Mouse (Mus musculus): ENCODE data around the gene Ramp1. TPM values are rescaled to one million over a fixed set of nuclear protein-coding genes. Genes with fewer than 3 reads are reported as not detected.

The Ramp1 gene
- polyA plus RNA-seq, 1 experiment = 23.5 TPM

- Histone ChIP-seq H3K27ac (ENCODE audit: insufficient read depth, low read depth, low read length) (peak overlapping the region; percentile 1; the same call in 1 of the 2 replicates), H3K4me3 (ENCODE audit: low read depth, low read length) (no peak overlapping the region), H3K27me3 (ENCODE audit: control insufficient read depth, insufficient read depth, low read length) (no peaks in the 10 kb centered on the region), H3K4me1 (ENCODE audit: control insufficient read depth, insufficient read depth, insufficient read length, low read length) (no peaks in the 10 kb centered on the region), H3K36me3 (ENCODE audit: control insufficient read depth, insufficient read depth, low read length) (no peaks in the 10 kb centered on the region)
- TF ChIP-seq POLR2A (IDR thresholded peaks at IDR 0.05; ENCODE audit: low read depth, low read length) = no peak
- no peak for TF ChIP-seq CTCF (IDR thresholded peaks at IDR 0.05; ENCODE audit: extremely low read depth, insufficient read length, insufficient replicate concordance, low read depth, low read length)
- WGBS = 51% methylated on average over 10 of the region's 10 CpGs
Observed at GRCm38 (mm10) chr1:91216504-91217267, 37.1 kb downstream of the Ramp1 start.

DNA sequence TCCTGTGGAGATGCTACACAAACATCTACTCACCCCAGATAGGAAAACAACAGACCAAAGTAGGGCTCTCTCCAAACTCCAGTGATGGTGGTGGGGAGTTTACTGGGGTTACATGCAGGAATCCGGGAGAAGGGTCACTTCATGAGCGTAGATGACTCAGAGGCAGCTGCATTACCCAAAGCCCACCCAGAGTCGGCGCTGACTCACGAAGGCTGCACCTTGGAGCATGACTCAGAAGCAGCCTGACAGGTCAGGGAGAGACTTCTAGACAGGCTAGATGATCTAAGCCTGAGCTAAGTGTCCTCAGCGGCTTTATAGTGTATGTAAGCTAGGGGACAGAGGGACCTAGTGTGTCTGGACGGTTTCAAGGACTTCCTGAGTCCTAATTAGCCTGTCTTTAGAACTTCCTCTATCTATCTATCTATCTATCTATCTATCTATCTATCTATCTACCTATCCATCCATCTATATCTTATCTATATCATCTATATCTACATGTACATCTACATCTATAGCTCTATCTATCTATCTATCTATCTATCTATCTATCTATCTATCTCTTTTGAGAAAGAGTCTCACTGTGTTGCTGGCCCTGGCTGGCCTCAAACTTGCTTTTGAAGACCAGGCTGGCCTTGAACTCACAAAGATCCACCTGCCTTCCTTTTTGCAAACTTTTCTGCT, 40.2 kb downstream of the Ramp1 start:
- TF ChIP-seq CTCF (IDR thresholded peaks at IDR 0.05; ENCODE audit: extremely low read depth, insufficient read length, insufficient replicate concordance, low read depth, low read length) = no peak
- TF ChIP-seq POLR2A (IDR thresholded peaks at IDR 0.05; ENCODE audit: low read depth, low read length) = no peak

DNA sequence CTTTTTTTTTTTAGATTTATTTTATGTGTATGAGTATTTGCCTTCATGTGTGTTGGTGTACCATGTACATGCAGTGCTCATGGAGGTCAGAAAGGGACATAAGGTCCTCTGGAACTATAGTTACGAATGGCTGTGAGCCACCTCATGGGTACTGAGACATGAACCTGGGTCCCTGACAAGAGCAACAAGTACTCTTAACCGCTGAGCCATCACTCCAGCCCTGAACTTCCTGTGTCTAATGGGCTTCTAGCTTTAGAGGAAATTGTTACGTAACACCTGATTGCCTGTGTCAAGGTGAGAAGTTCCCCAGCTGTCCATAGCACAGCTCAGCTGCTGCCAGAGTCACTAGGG, 40.7 kb downstream of the Ramp1 start:
- no peaks in the 10 kb centered on the region for H3K36me3 ChIP-seq (ENCODE audit: control insufficient read depth, insufficient read depth, low read length)
- no peaks in the 10 kb centered on the region for H3K4me1 ChIP-seq (ENCODE audit: control insufficient read depth, insufficient read depth, insufficient read length, low read length)
- H3K27me3 ChIP-seq (ENCODE audit: control insufficient read depth, insufficient read depth, low read length) = no peaks in the 10 kb centered on the region
- H3K27ac ChIP-seq (ENCODE audit: insufficient read depth, low read depth, low read length) = no peak overlapping the region
- H3K4me3 ChIP-seq (ENCODE audit: low read depth, low read length) = no peak overlapping the region
- TF ChIP-seq POLR2A (IDR thresholded peaks at IDR 0.05; ENCODE audit: low read depth, low read length) (no peak), CTCF (IDR thresholded peaks at IDR 0.05; ENCODE audit: extremely low read depth, insufficient read length, insufficient replicate concordance, low read depth, low read length) (no peak)
- WGBS = 55% methylated on average over 3 of the region's 3 CpGs

More for the DNA sequence above, 40.2 kb downstream of the Ramp1 start:
- no peak overlapping the region for H3K27ac ChIP-seq (ENCODE audit: insufficient read depth, low read depth, low read length)
- H3K4me3 ChIP-seq (ENCODE audit: low read depth, low read length) = no peak overlapping the region
- H3K27me3 ChIP-seq (ENCODE audit: control insufficient read depth, insufficient read depth, low read length) = no peaks in the 10 kb centered on the region
- 74% methylated on average over 7 of the region's 7 CpGs for WGBS
- H3K4me1 ChIP-seq (ENCODE audit: control insufficient read depth, insufficient read depth, insufficient read length, low read length) = no peaks in the 10 kb centered on the region
- no peaks in the 10 kb centered on the region for H3K36me3 ChIP-seq (ENCODE audit: control insufficient read depth, insufficient read depth, low read length)

- H3K4me1 ChIP-seq (ENCODE audit: control insufficient read depth, insufficient read depth, insufficient read length, low read length) = no peaks in the 10 kb centered on the region
- no peak overlapping the region for H3K4me3 ChIP-seq (ENCODE audit: low read depth, low read length)
- H3K27me3 ChIP-seq (ENCODE audit: control insufficient read depth, insufficient read depth, low read length) = no peaks in the 10 kb centered on the region
- H3K36me3 ChIP-seq (ENCODE audit: control insufficient read depth, insufficient read depth, low read length) = no peaks in the 10 kb centered on the region
- 67% methylated on average over 4 of the region's 4 CpGs for WGBS
- H3K27ac ChIP-seq (ENCODE audit: insufficient read depth, low read depth, low read length) = no peak overlapping the region
- TF ChIP-seq POLR2A (IDR thresholded peaks at IDR 0.05; ENCODE audit: low read depth, low read length) (no peak), CTCF (IDR thresholded peaks at IDR 0.05; ENCODE audit: extremely low read depth, insufficient read length, insufficient replicate concordance, low read depth, low read length) (no peak)
Observed at GRCm38 (mm10) chr1:91226562-91226961, 46.9 kb downstream of the Ramp1 start.

DNA sequence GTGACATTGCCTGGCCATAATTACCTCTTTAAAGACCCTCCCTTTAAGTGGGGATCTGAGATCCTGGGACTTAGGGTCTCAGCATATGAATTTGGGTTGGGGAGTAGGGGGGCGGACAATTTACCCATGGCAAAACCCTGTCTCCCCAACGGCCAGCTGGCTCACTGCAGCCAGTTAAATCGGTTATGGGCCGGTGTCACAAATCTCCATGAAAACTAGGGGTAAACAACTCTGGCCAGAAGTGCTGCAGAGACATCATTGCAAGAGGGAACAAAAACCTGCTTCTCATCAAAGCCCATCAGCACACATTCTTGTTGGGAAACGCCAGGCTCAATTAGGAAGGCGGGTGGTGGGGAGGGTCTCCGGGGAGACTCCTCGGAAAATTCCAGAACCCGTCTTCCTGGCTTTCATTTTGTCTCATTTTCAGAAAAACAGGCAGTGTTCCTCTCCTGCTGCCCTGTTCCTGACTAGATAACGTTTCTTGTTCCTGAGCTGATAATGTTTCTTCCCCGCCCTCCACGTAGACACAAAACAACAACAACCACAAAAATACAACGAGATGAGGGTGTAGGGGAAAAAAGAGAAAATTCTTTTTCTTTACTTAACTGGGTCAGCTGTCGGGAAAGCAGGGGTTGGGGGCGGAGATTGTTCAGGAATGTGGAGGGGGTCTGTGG, 47.9 kb downstream of the Ramp1 start:
- WGBS = 61% methylated on average over 15 of the region's 15 CpGs
- TF ChIP-seq CTCF (IDR thresholded peaks at IDR 0.05; ENCODE audit: extremely low read depth, insufficient read length, insufficient replicate concordance, low read depth, low read length) = no peak
- no peak for TF ChIP-seq POLR2A (IDR thresholded peaks at IDR 0.05; ENCODE audit: low read depth, low read length)
- H3K27ac ChIP-seq (ENCODE audit: insufficient read depth, low read depth, low read length) = no peak overlapping the region

GRCm38 (mm10) chr1:91231142-91231541, 51.5 kb downstream of the Ramp1 start:
- Histone ChIP-seq H3K4me3 (ENCODE audit: low read depth, low read length) (no peak overlapping the region), H3K4me1 (ENCODE audit: control insufficient read depth, insufficient read depth, insufficient read length, low read length) (no peaks in the 10 kb centered on the region), H3K36me3 (ENCODE audit: control insufficient read depth, insufficient read depth, low read length) (no peaks in the 10 kb centered on the region), H3K27me3 (ENCODE audit: control insufficient read depth, insufficient read depth, low read length) (no peaks in the 10 kb centered on the region), H3K27ac (ENCODE audit: insufficient read depth, low read depth, low read length) (no peak overlapping the region)
- TF ChIP-seq CTCF (IDR thresholded peaks at IDR 0.05; ENCODE audit: extremely low read depth, insufficient read length, insufficient replicate concordance, low read depth, low read length) = no peak
- TF ChIP-seq POLR2A (IDR thresholded peaks at IDR 0.05; ENCODE audit: low read depth, low read length) = no peak
- WGBS = 66% methylated on average over 6 of the region's 6 CpGs

More for the DNA sequence above, 47.9 kb downstream of the Ramp1 start:
- Histone ChIP-seq H3K4me1 (ENCODE audit: control insufficient read depth, insufficient read depth, insufficient read length, low read length) (no peaks in the 10 kb centered on the region), H3K36me3 (ENCODE audit: control insufficient read depth, insufficient read depth, low read length) (no peaks in the 10 kb centered on the region), H3K27me3 (ENCODE audit: control insufficient read depth, insufficient read depth, low read length) (no peaks in the 10 kb centered on the region), H3K4me3 (ENCODE audit: low read depth, low read length) (no peak overlapping the region)

DNA sequence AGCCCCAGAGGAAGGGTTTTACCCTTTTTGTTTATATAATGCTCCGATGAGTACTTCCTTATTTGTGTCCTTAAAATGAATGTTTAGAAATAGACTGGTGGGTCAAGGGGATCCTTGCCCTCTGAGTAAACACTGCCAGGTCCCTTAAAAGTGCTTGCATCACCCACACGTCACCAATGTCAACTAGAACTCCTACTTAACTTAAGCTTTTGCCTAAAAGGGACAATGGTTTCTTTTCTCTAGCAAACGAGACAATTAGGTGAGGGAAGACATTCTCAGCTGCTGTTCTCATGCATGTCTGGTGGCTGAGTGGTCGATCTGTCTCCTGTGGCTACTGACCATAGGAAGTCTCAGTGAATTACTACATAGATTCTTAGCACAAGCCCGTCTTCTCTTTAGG, 52.3 kb downstream of the Ramp1 start:
- no peaks in the 10 kb centered on the region for H3K27me3 ChIP-seq (ENCODE audit: control insufficient read depth, insufficient read depth, low read length)
- no peak overlapping the region for H3K27ac ChIP-seq (ENCODE audit: insufficient read depth, low read depth, low read length)
- no peaks in the 10 kb centered on the region for H3K36me3 ChIP-seq (ENCODE audit: control insufficient read depth, insufficient read depth, low read length)
- H3K4me3 ChIP-seq (ENCODE audit: low read depth, low read length) = no peak overlapping the region
- 39% methylated on average over 5 of the region's 5 CpGs for WGBS
- no peak for TF ChIP-seq CTCF (IDR thresholded peaks at IDR 0.05; ENCODE audit: extremely low read depth, insufficient read length, insufficient replicate concordance, low read depth, low read length)
- TF ChIP-seq POLR2A (IDR thresholded peaks at IDR 0.05; ENCODE audit: low read depth, low read length) = no peak
- H3K4me1 ChIP-seq (ENCODE audit: control insufficient read depth, insufficient read depth, insufficient read length, low read length) = no peaks in the 10 kb centered on the region

Measured in small intestine, adult 2 months (tissue).